Mouse (Mus musculus): ENCODE data around the gene Etfrf1. TPM values are rescaled to one million over a fixed set of nuclear protein-coding genes. Genes with fewer than 3 reads are reported as not detected.

The Etfrf1 gene
- polyA plus RNA-seq (2014; fragmentation: Illumina TruSeq; extraction: RNeasy Lipid Tissue Mini Kit (QIAGEN cat#74804)): 148 TPM

GRCm38 (mm10) chr6:145210816-145211338, at the start of gene Etfrf1, which contains the start of gene Casc1:
Etfrf1 (plus strand) TSS chr6:145211134.
Casc1 (minus strand) TSS chr6:145211005.

GRCm38 (mm10) chr6:145250185-145250791, 39.4 kb downstream of the Etfrf1 start, which contains the start of gene Kras:
Kras (minus strand) TSS chr6:145250239.

Other genes with a start within 250 kb of the Etfrf1 start
- 61.7 TPM for gene Bcat1, start 134.9 kb upstream of the Etfrf1 start, polyA plus RNA-seq (2014; fragmentation: Illumina TruSeq; extraction: RNeasy Lipid Tissue Mini Kit (QIAGEN cat#74804))
- gene Lrmp, start 95.5 kb upstream of the Etfrf1 start, polyA plus RNA-seq (2014; fragmentation: Illumina TruSeq; extraction: RNeasy Lipid Tissue Mini Kit (QIAGEN cat#74804)): 2.1 TPM
- 1.5 TPM for gene Casc1, start 129 bp upstream of the Etfrf1 start, polyA plus RNA-seq (2014; fragmentation: Illumina TruSeq; extraction: RNeasy Lipid Tissue Mini Kit (QIAGEN cat#74804))
- 154 TPM for gene Kras, start 39.1 kb downstream of the Etfrf1 start, polyA plus RNA-seq (2014; fragmentation: Illumina TruSeq; extraction: RNeasy Lipid Tissue Mini Kit (QIAGEN cat#74804))

All from ovary, adult 10 weeks (tissue).